Mouse (Mus musculus) midbrain, postnatal 0 days (tissue): ENCODE results near the gene Atp5mpl. TPM values are rescaled to one million over a fixed set of nuclear protein-coding genes. Genes with fewer than 3 reads are reported as not detected.
"Not testable (repeated sequence)": the region's sequence is repeated elsewhere in the genome, so short reads cannot be mapped to it uniquely, and the experiment has no call there.

Source experiments
- ATAC-seq: fragments of 200-750 bp; cut with Nextera tagmentation; 2 replicates; pipeline ENCODE4 v1.8.0; 2017; ENCODE audit warnings: moderate number of reproducible peaks, mild to moderate bottlenecking, moderate TSS enrichment, moderate library complexity; ENCODE audit not compliant: low FRiP score
- DNase-seq: peaks from one replicate; pipeline ENCODE4 v3.0.0-alpha.2; 2015; ENCODE audit warnings: low spot score
- H3K27ac ChIP-seq: fragments of 300-500 bp; sonication (generic); 2 replicates; pipeline ENCODE4 v1.5.1; 2014; ENCODE audit warnings: low read depth, mild to moderate bottlenecking, low read length, mixed read lengths
- H3K27me3 ChIP-seq: fragments of 300-500 bp; sonication (generic); 2 replicates; pipeline ENCODE4 v1.6.1; 2014; ENCODE audit warnings: low read length, control low read depth, mixed read lengths; ENCODE audit not compliant: insufficient read depth
- H3K36me3 ChIP-seq: fragments of 300-500 bp; sonication (generic); 2 replicates; pipeline ENCODE4 v1.6.1; 2014; ENCODE audit warnings: low read length, control low read depth, mixed read lengths; ENCODE audit not compliant: insufficient read depth
- H3K4me1 ChIP-seq: fragments of 300-500 bp; sonication (generic); 2 replicates; pipeline ENCODE4 v1.6.1; 2014; ENCODE audit warnings: mild to moderate bottlenecking, control low read depth, antibody characterized with exemption, low read length, mixed read lengths; ENCODE audit not compliant: insufficient read depth
- H3K4me2 ChIP-seq: fragments of 300-500 bp; sonication (generic); 2 replicates; pipeline ENCODE4 v1.6.1; 2014; ENCODE audit warnings: low read depth, mild to moderate bottlenecking, low read length, mixed read lengths; ENCODE audit not compliant: poor library complexity, severe bottlenecking
- H3K4me3 ChIP-seq: fragments of 300-500 bp; sonication (generic); 2 replicates; pipeline ENCODE4 v1.5.1; 2014; ENCODE audit warnings: low read depth, mild to moderate bottlenecking, low read length, moderate library complexity
- H3K9ac ChIP-seq: fragments of 300-500 bp; sonication (generic); replicated peaks from 2 replicates; pipeline ENCODE4 v1.6.1; 2014; ENCODE audit warnings: mild to moderate bottlenecking, low read length, moderate library complexity, mixed read lengths; ENCODE audit not compliant: poor library complexity, severe bottlenecking
- H3K9me3 ChIP-seq: fragments of 300-500 bp; sonication (generic); 2 replicates; pipeline ENCODE4 v1.6.1; 2016; ENCODE audit warnings: low read length, control low read depth
- CTCF ChIP-seq: IDR thresholded peaks from 2 replicates; pipeline ENCODE4 v1.5.1; 2016; ENCODE audit warnings: antibody characterized with exemption, mild to moderate bottlenecking
- WGBS: fragments of 180-500 bp; shearing (Covaris S2); extraction: QIAGEN DNeasy Blood & Tissue Kit; methylation state at CpG from one replicate; pipeline ENCODE4 v1.1.7; 2014; 5-methylcytosine and 5-hydroxymethylcytosine counted together
- polyA plus RNA-seq: library from polyadenylated mRNA; unstranded; fragments of >200 nt; fragmentation: Nextera tagmentation; extraction: Ambion mirVana; gene quantifications from 2 replicates; pipeline ENCODE4 v1.2.1, GENCODE M21; 2015
- total RNA-seq: library from RNA; depleted of rRNA; stranded (reverse); fragments of >200 nt; gene quantifications from 2 replicates; pipeline ENCODE4 v1.2.3, GENCODE M21; 2014

The Atp5mpl gene
- total and polyA plus RNA-seq, 2 experiments from 2014 or later, result 371 to 836 TPM

GRCm38 (mm10) chr12:111945115-111945514 is 21.7 kb downstream of the Atp5mpl start:
- Histone ChIP-seq H3K4me2 (no peak overlapping the region), H3K4me1 (no peaks in the 10 kb centered on the region), H3K36me3 (no peaks in the 10 kb centered on the region), H3K27me3 (no peaks in the 10 kb centered on the region), H3K4me3 (no peak overlapping the region), H3K9me3 (no peaks in the 10 kb centered on the region), H3K9ac (no peak overlapping the region), H3K27ac (no peak overlapping the region)
- ATAC-seq, result no peak
- TF ChIP-seq CTCF, result no peak
- WGBS, result 67% methylated on average over 8 of the region's 8 CpGs
- DNase-seq, result no peak

DNA sequence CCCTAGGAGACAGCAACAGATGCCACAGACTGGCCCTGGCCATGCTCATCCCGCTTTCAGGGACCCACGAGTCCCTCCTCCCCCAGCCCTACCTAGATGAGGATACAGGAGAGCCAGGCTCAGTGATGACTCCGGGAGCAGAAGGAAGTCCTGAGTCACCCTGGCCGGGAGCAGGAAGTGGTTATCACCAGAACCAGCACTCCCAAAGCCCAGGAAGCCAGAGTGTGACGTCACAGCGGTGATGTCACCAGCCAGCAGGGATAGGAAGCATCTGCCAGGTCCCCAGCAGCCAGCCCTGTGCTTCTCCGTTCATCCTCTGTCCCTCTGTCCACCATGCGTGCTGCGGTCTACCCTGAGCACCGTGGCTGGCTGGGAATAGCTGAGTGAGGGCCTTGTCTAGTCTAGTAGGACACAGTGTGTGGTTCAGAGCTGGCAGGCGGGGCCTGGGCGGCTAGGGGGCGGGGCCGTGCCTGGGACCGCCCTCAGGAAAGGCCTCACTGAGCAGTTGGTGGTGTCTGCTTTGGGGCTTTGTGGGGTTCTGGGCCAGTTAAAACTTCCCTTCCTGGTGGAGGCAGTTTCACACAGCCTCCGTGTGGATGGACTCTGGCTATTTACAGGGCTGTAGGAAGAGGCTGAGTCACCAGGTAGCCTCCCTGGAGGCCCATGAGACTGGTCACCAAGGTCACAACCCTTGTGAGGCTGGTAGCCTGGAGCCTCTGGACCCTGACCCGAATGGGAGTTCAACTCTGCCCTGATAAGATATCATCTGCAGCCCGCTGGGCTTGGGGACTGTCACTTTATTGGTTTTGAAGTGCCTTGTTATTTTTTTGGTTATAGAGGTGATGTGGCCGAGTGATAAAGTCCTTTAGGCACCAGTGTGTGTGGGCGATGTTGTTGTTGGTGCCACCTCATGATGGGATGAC is 22.5 kb downstream of the Atp5mpl start:
- not testable (repeated sequence) for H3K4me2 ChIP-seq, DNase-seq, H3K9ac ChIP-seq, ATAC-seq, H3K9me3 ChIP-seq, H3K27me3 ChIP-seq, H3K27ac ChIP-seq, H3K4me1 ChIP-seq, H3K4me3 ChIP-seq, H3K36me3 ChIP-seq
- 78% methylated on average over 15 of the region's 20 CpGs for WGBS

DNA sequence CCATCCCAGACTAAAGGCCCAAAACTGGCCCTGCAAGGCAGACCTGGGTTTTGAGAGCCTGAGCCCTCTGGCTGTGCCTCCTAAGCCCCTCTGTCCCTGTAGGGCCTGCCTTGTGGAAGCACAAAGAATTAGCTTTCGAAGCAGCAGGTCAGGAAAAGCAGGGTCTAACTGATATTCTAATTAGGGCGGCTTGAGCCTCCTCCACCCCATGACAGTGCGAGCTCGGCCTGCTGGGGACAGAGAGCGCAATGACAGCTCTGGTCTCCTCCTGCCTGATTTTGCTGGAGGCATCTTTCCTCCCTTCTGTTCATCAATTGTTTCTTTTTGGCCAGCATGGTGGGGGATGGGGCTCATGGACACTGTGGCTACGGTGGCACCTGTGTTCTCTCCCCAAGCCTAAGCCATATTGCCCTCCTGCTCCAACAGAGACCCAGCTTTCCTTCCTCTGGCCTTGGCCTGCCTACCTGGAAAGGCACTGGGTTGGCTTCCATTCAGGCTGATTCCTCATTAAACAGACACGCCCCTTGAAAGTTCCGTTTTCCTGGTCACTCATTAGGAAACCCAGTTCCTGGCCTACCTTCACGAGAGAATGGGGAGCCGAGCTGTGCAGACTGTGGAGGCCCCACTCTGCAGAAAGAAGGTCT is 23.2 kb downstream of the Atp5mpl start:
- ATAC-seq, result no peak
- TF ChIP-seq CTCF, result no peak
- H3K9me3 ChIP-seq, result no peaks in the 10 kb centered on the region
- DNase-seq, result no peak
- no peak overlapping the region for H3K4me3 ChIP-seq
- no peak overlapping the region for H3K27ac ChIP-seq
- no peaks in the 10 kb centered on the region for H3K36me3 ChIP-seq
- no peaks in the 10 kb centered on the region for H3K4me1 ChIP-seq
- no peak overlapping the region for H3K4me2 ChIP-seq
- no peak overlapping the region for H3K9ac ChIP-seq
- 63% methylated on average over 10 of the region's 10 CpGs for WGBS
- no peaks in the 10 kb centered on the region for H3K27me3 ChIP-seq

- no peak overlapping the region for H3K4me2 ChIP-seq
- no peak overlapping the region for H3K4me3 ChIP-seq
- no peak for TF ChIP-seq CTCF
- no peaks in the 10 kb centered on the region for H3K9me3 ChIP-seq
- no peak for DNase-seq
- H3K4me1 ChIP-seq, result no peaks in the 10 kb centered on the region
- no peak for ATAC-seq
- H3K36me3 ChIP-seq, result no peaks in the 10 kb centered on the region
- no peak overlapping the region for H3K27ac ChIP-seq
- no peak overlapping the region for H3K9ac ChIP-seq
- no peaks in the 10 kb centered on the region for H3K27me3 ChIP-seq
- 73% methylated on average over 1 of the region's 1 CpGs for WGBS
These were observed 28.1 kb downstream of the Atp5mpl start for GRCm38 (mm10) chr12:111938623-111939177.

DNA sequence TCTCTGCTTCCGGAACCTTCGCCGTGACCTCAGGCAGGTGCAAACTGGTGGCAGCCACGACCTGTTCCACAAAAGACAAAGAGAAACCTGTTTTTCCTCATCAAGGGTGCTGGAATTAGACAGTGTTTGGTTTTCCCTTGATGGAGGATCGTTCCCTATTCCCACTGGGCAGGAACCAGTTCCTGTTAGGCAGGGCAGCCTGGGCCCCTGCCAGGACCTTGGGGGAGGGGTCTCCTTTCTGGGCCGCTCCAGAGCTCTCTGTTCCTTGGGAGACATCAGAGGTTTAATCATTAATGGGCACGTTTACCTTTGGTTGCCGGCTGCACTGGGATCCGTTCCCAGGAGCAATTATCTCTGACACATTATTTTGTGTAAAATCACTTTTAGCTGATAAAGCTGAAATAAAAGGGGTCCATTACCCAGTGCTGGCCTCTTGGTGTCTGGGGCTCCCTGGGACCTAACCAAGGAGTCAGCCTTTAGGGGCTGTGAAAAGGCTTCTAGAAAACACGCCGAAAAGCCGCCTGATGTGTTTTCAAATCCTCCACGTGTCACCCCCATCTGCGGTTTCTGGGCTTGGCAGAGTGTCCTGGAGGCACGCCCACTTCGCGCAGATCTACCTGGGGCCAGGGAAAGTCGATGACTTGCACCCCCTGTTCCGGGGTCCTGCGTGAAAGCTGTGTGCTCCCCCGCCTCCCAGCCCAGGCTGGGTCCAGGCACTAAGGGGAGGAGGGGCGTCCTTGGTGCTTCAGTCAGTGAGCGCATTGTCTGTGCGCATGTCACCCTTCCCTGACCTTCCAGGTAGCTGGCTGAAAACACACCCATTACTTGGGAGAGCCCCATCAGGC is 29.8 kb downstream of the Atp5mpl start:
- no peaks in the 10 kb centered on the region for H3K36me3 ChIP-seq
- DNase-seq (no peak), ATAC-seq (no peak)
- 49% methylated on average over 24 of the region's 24 CpGs for WGBS
- no peak overlapping the region for H3K27ac ChIP-seq
- no peaks in the 10 kb centered on the region for H3K9me3 ChIP-seq
- H3K27me3 ChIP-seq, result no peaks in the 10 kb centered on the region
- H3K4me3 ChIP-seq, result no peak overlapping the region
- no peak for TF ChIP-seq CTCF
- no peak overlapping the region for H3K9ac ChIP-seq
- no peak overlapping the region for H3K4me2 ChIP-seq
- H3K4me1 ChIP-seq, result no peaks in the 10 kb centered on the region
